Mouse (Mus musculus): ENCODE results near the gene Snrnp27.

Gene Snrnp27

GRCm38 (mm10) chr6:86683872-86684654 lies at the start of gene Snrnp27:
Gene Snrnp27, minus strand, starts transcription at chr6:86684522.
- peak; percentile 90 to 91 for DNase-seq (ENCODE audit: low spot score in 2 of 2)

GRCm38 (mm10) chr6:86733183-86733876 lies 49.0 kb upstream of the Snrnp27 start, which contains the start of gene Gmcl1:
Gene Gmcl1, minus strand, starts transcription at chr6:86733383.
- peak; percentile 84 to 91 for DNase-seq (ENCODE audit: low spot score in 2 of 2)

GRCm38 (mm10) chr6:86732276-86733173 lies 48.2 kb upstream of the Snrnp27 start:
- DNase-seq (ENCODE audit: low spot score in 2 of 2): peak; percentile 20 to 35

GRCm38 (mm10) chr6:86728711-86729110 lies 44.4 kb upstream of the Snrnp27 start:
- DNase-seq (ENCODE audit: low spot score in 2 of 2): no peak

GRCm38 (mm10) chr6:86721977-86722376 lies 37.7 kb upstream of the Snrnp27 start:
- DNase-seq (ENCODE audit: low spot score in 2 of 2): no peak

GRCm38 (mm10) chr6:86708072-86708774 lies 23.9 kb upstream of the Snrnp27 start:
- no peak for DNase-seq (ENCODE audit: low spot score in 2 of 2)

GRCm38 (mm10) chr6:86702577-86702976 lies 18.3 kb upstream of the Snrnp27 start:
- DNase-seq (ENCODE audit: low spot score in 2 of 2): no peak

- no peak for DNase-seq (ENCODE audit: low spot score in 2 of 2)
Observed at GRCm38 (mm10) chr6:86697903-86698302, 13.6 kb upstream of the Snrnp27 start.

- no peak for DNase-seq (ENCODE audit: low spot score in 2 of 2)
Observed at GRCm38 (mm10) chr6:86696213-86696612, 11.9 kb upstream of the Snrnp27 start.

- DNase-seq (ENCODE audit: low spot score in 2 of 2): peak; percentile 17 to 37
Observed at GRCm38 (mm10) chr6:86694465-86694864, 10.1 kb upstream of the Snrnp27 start.

GRCm38 (mm10) chr6:86689671-86690070 lies 5.3 kb upstream of the Snrnp27 start:
- no peak for DNase-seq (ENCODE audit: low spot score in 2 of 2)

GRCm38 (mm10) chr6:86686971-86687370 lies 2.6 kb upstream of the Snrnp27 start:
- no peak for DNase-seq (ENCODE audit: low spot score in 2 of 2)

- no peak for DNase-seq (ENCODE audit: low spot score in 2 of 2)
Observed at GRCm38 (mm10) chr6:86684655-86685011, 311 bp upstream of the Snrnp27 start.

GRCm38 (mm10) chr6:86681289-86681688 lies 3.0 kb downstream of the Snrnp27 start:
- DNase-seq (ENCODE audit: low spot score in 2 of 2): no peak

GRCm38 (mm10) chr6:86678341-86678740 lies 6.0 kb downstream of the Snrnp27 start:
- no peak for DNase-seq (ENCODE audit: low spot score in 2 of 2)

GRCm38 (mm10) chr6:86670873-86671272 lies 13.4 kb downstream of the Snrnp27 start:
- peak; percentile 26 to 34 for DNase-seq (ENCODE audit: low spot score in 2 of 2)

GRCm38 (mm10) chr6:86669240-86669727 lies 15.0 kb downstream of the Snrnp27 start:
- DNase-seq (ENCODE audit: low spot score in 2 of 2): peak; percentile 99 to 100

GRCm38 (mm10) chr6:86668580-86669239 lies 15.6 kb downstream of the Snrnp27 start, which contains the start of gene Mxd1:
Gene Mxd1, minus strand, starts transcription at chr6:86669161.
- no peak for DNase-seq (ENCODE audit: low spot score in 2 of 2)

GRCm38 (mm10) chr6:86667061-86667460 lies 17.3 kb downstream of the Snrnp27 start:
- no peak for DNase-seq (ENCODE audit: low spot score in 2 of 2)

GRCm38 (mm10) chr6:86665560-86666307 lies 18.6 kb downstream of the Snrnp27 start:
- no peak for DNase-seq (ENCODE audit: low spot score in 2 of 2)

All from urinary bladder, postnatal 36 days (tissue).